Mouse (Mus musculus) heart, postnatal 36 days (tissue): ENCODE measurements at regions not wholly inside any gene's neighbourhood (a gene's known extent, or its start where the extent isn't known, plus 50 kb on each side); places are given as distances from the start of the nearest gene placed in this dataset.
A peak's percentile ranks its signal among the peaks of the same experiment; 100 is the strongest.
"Not testable (repeated sequence)": the region's sequence is repeated elsewhere in the genome, so short reads cannot be mapped to it uniquely, and the experiment has no call there.

Experiments
- DNase-seq, 2 experiments: peaks; one replicate each; pipeline ENCODE4 v3.0.0; 2021 to 2022
- intact Hi-C: fragments of 180-260 bp; cut with DNase I; formaldehyde crosslinking; loops from one replicate; pipeline ENCODE4 v1.15.1; 2025

GRCm38 (mm10) chr10:86636953-86637376, 68.3 kb downstream of the Hsp90b1 start:
- peak; percentile 73 to 74 for DNase-seq
- intact Hi-C loops, result loop anchor here (2.0 kb wide), 1 partner anchor 94 kb away; no protein-coding TSS in a partner anchor

- not testable (repeated sequence) for DNase-seq
- intact Hi-C loops, result loop anchor here (2.0 kb wide), 1 partner anchor 94 kb away; no protein-coding TSS in a partner anchor
Measured at GRCm38 (mm10) chr10:86636515-86636914, 68.8 kb downstream of the Hsp90b1 start.

- DNase-seq, intact Hi-C loops: not testable (repeated sequence)
Measured at GRCm38 (mm10) chr10:86626734-86627133, 78.6 kb downstream of the Hsp90b1 start.

GRCm38 (mm10) chr10:86617958-86618664, 87.2 kb downstream of the Hsp90b1 start:
- intact Hi-C loops, result not testable (repeated sequence)

GRCm38 (mm10) chr10:86612341-86612740, 93.0 kb downstream of the Hsp90b1 start:
- DNase-seq, intact Hi-C loops: not testable (repeated sequence)

More at GRCm38 (mm10) chr10:86617958-86618664, 87.2 kb downstream of the Hsp90b1 start:
- not testable (repeated sequence) for DNase-seq

- intact Hi-C loops, DNase-seq: not testable (repeated sequence)
Measured at GRCm38 (mm10) chr10:86610027-86610426, 95.3 kb downstream of the Hsp90b1 start.

- DNase-seq, intact Hi-C loops: not testable (repeated sequence)
Measured at GRCm38 (mm10) chr10:86600843-86601242, 102.1 kb upstream of the Syn3 start.

- intact Hi-C loops, DNase-seq: not testable (repeated sequence)
Measured at GRCm38 (mm10) chr10:86599991-86600390, 101.3 kb upstream of the Syn3 start.

GRCm38 (mm10) chr10:86590211-86590610, 91.5 kb upstream of the Syn3 start:
- DNase-seq, intact Hi-C loops: not testable (repeated sequence)

- intact Hi-C loops, DNase-seq: not testable (repeated sequence)
Measured at GRCm38 (mm10) chr10:86566875-86567274, 68.2 kb upstream of the Syn3 start.

GRCm38 (mm10) chr10:86555843-86556242, 57.1 kb upstream of the Syn3 start:
- intact Hi-C loops, result no loop called here
- DNase-seq, result no peak
